Mouse (Mus musculus) cerebellum, adult 2 months (tissue): Measurements from ENCODE around the gene Ptpn22. TPM values are rescaled to one million over a fixed set of nuclear protein-coding genes. Genes with fewer than 3 reads are reported as not detected.

Source experiments
- DNase-seq, 2 experiments: peaks; one replicate each; pipeline ENCODE4 v3.0.0; 2021
- H3K27ac ChIP-seq: fragments of 200-500 bp; 2 replicates; pipeline ENCODE4 v1.5.1; 2012; ENCODE audit warnings: low read length, control low read depth, inconsistent platforms; ENCODE audit not compliant: insufficient read depth
- H3K27me3 ChIP-seq: fragments of 200-500 bp; 2 replicates; pipeline ENCODE4 v1.6.1; 2012; ENCODE audit warnings: inconsistent platforms, mild to moderate bottlenecking, low read length, moderate library complexity; ENCODE audit not compliant: control insufficient read depth, insufficient read depth
- H3K4me1 ChIP-seq: fragments of 200-500 bp; 2 replicates; pipeline ENCODE4 v1.6.1; 2011; ENCODE audit warnings: low read length; ENCODE audit not compliant: control insufficient read depth, insufficient read depth
- H3K4me3 ChIP-seq: fragments of 200-500 bp; replicated peaks from 2 replicates; pipeline ENCODE3; 2011; ENCODE audit warnings: mild to moderate bottlenecking, low read depth, low read length, control low read depth; ENCODE audit not compliant: insufficient read depth
- CTCF ChIP-seq: fragments of 200-500 bp; IDR thresholded peaks from 2 replicates; pipeline ENCODE4 v1.5.1; 2011; ENCODE audit warnings: low read depth, mild to moderate bottlenecking, control low read depth, low read length, moderate library complexity, borderline replicate concordance; ENCODE audit not compliant: insufficient read depth
- POLR2A ChIP-seq: fragments of 200-500 bp; IDR thresholded peaks from 2 replicates; pipeline ENCODE4 v1.6.1; 2011; ENCODE audit warnings: low read length, control low read depth, borderline replicate concordance; ENCODE audit not compliant: insufficient read depth
- WGBS: fragments of 180-500 bp; shearing (Covaris S2); methylation state at CpG from one replicate; pipeline ENCODE4 v1.1.7; 2018; 5-methylcytosine and 5-hydroxymethylcytosine counted together
- polyA plus RNA-seq: library from polyadenylated mRNA; depleted of rRNA; stranded (reverse); fragments of >200 nt; gene quantifications from 2 replicates; pipeline ENCODE4 v1.2.3, GENCODE M21; 2012

The Ptpn22 gene
- polyA plus RNA-seq, 1 experiment: 34.7 TPM

GRCm38 (mm10) chr3:103851481-103851880, 8.1 kb upstream of the Ptpn22 start:
- WGBS: 14% methylated on average over 6 of the region's 6 CpGs
- no peaks in the 10 kb centered on the region for H3K27me3 ChIP-seq
- peak in 1 of 2 experiments; percentile 65 for DNase-seq
- H3K4me1 ChIP-seq: peaks cover 14% of the 10 kb centered on the region; the same call in 1 of the 2 replicates
- H3K27ac ChIP-seq: peak overlapping the region; percentile 96
- peak overlapping the region; percentile 74 for H3K4me3 ChIP-seq
- TF ChIP-seq POLR2A (no peak), CTCF (no peak)

GRCm38 (mm10) chr3:103851882-103852281, 7.7 kb upstream of the Ptpn22 start:
- Histone ChIP-seq H3K4me3 (peak overlapping the region; percentile 74), H3K27ac (peak overlapping the region; percentile 96), H3K4me1 (peaks cover 14% of the 10 kb centered on the region; the same call in 1 of the 2 replicates), H3K27me3 (no peaks in the 10 kb centered on the region)
- WGBS: 14% methylated on average over 8 of the region's 8 CpGs
- TF ChIP-seq CTCF: no peak
- TF ChIP-seq POLR2A: peak; percentile 42; the same call in 1 of the 2 replicates
- DNase-seq: peak; percentile 64 to 71

GRCm38 (mm10) chr3:103852565-103853299, 6.9 kb upstream of the Ptpn22 start:
- H3K27me3 ChIP-seq: no peaks in the 10 kb centered on the region
- WGBS: 8% methylated on average over 3 of the region's 3 CpGs
- DNase-seq: peak; percentile 80 to 90
- H3K27ac ChIP-seq: peak overlapping the region; percentile 96; the same call in 1 of the 2 replicates
- H3K4me1 ChIP-seq: peaks cover 20% of the 10 kb centered on the region
- TF ChIP-seq CTCF (peak; percentile 63; the same call in 1 of the 2 replicates), POLR2A (no peak)
- H3K4me3 ChIP-seq: peak overlapping the region; percentile 74

GRCm38 (mm10) chr3:103853804-103854203, 5.8 kb upstream of the Ptpn22 start:
- Histone ChIP-seq H3K27ac (peak overlapping the region; percentile 56; the same call in 1 of the 2 replicates), H3K4me1 (peaks cover 23% of the 10 kb centered on the region), H3K4me3 (peak overlapping the region; percentile 35), H3K27me3 (no peaks in the 10 kb centered on the region)
- WGBS: 10% methylated on average over 8 of the region's 8 CpGs
- DNase-seq: peak; percentile 60 to 71
- TF ChIP-seq POLR2A (0 out of 2 replicates have a peak, but pooled peaks have one; percentile 8), CTCF (no peak)

- peaks cover 9% of the 10 kb centered on the region for H3K4me1 ChIP-seq
- H3K4me3 ChIP-seq: no peak overlapping the region
- H3K27me3 ChIP-seq: no peaks in the 10 kb centered on the region
- TF ChIP-seq POLR2A: no peak
- peak; percentile 14; the same call in 1 of the 2 replicates for TF ChIP-seq CTCF
- 67% methylated on average over 7 of the region's 7 CpGs for WGBS
- DNase-seq: peak; percentile 44 to 73
- H3K27ac ChIP-seq: peak overlapping the region; percentile 68
These were observed 2.4 kb upstream of the Ptpn22 start for GRCm38 (mm10) chr3:103857036-103857805.

- TF ChIP-seq CTCF: no peak
- TF ChIP-seq POLR2A: no peak
- 93% methylated on average over 6 of the region's 6 CpGs for WGBS
- DNase-seq: no peak
- H3K27me3 ChIP-seq: no peaks in the 10 kb centered on the region
- H3K4me1 ChIP-seq: peaks cover 9% of the 10 kb centered on the region
- H3K4me3 ChIP-seq: no peak overlapping the region
- no peak overlapping the region for H3K27ac ChIP-seq
These were observed 1.5 kb upstream of the Ptpn22 start for GRCm38 (mm10) chr3:103857977-103858563.

GRCm38 (mm10) chr3:103859851-103860391, 326 bp downstream of the Ptpn22 start:
- TF ChIP-seq POLR2A: no peak
- TF ChIP-seq CTCF: no peak
- no peak overlapping the region for H3K27ac ChIP-seq
- peaks cover 9% of the 10 kb centered on the region for H3K4me1 ChIP-seq
- H3K4me3 ChIP-seq: no peak overlapping the region
- DNase-seq: no peak
- H3K27me3 ChIP-seq: no peaks in the 10 kb centered on the region
- 58% methylated on average over 6 of the region's 6 CpGs for WGBS
